Mouse (Mus musculus) heart, embryonic 11.5 days (tissue): ENCODE measurements around the gene Tmem223. TPM values are rescaled to one million over a fixed set of nuclear protein-coding genes. Genes with fewer than 3 reads are reported as not detected.

Experiments used
- ATAC-seq: fragments of 200-750 bp; cut with Nextera tagmentation; replicated peaks from 2 replicates; pipeline ENCODE4 v1.8.0; 2017; ENCODE audit warnings: moderate library complexity; ENCODE audit not compliant: insufficient number of reproducible peaks, low FRiP score, low TSS enrichment
- H3K27ac ChIP-seq: fragments of 300-500 bp; sonication (generic); 2 replicates; pipeline ENCODE4 v1.5.1; 2014; ENCODE audit warnings: mild to moderate bottlenecking, low read depth, low read length
- H3K27me3 ChIP-seq: fragments of 300-500 bp; sonication (generic); 2 replicates; pipeline ENCODE4 v1.6.1; 2014; ENCODE audit warnings: mild to moderate bottlenecking, low read length, mixed read lengths; ENCODE audit not compliant: control insufficient read depth, insufficient read depth
- H3K36me3 ChIP-seq: fragments of 300-500 bp; sonication (generic); 2 replicates; pipeline ENCODE4 v1.6.1; 2014; ENCODE audit warnings: mild to moderate bottlenecking, low read length, moderate library complexity, mixed read lengths; ENCODE audit not compliant: control insufficient read depth, insufficient read depth
- H3K4me1 ChIP-seq: fragments of 300-500 bp; sonication (generic); 2 replicates; pipeline ENCODE4 v1.6.1; 2014; ENCODE audit warnings: low read length; ENCODE audit not compliant: control insufficient read depth, insufficient read depth
- H3K4me2 ChIP-seq: fragments of 300-500 bp; sonication (generic); 2 replicates; pipeline ENCODE4 v1.6.1; 2014; ENCODE audit warnings: mild to moderate bottlenecking, moderate library complexity
- H3K4me3 ChIP-seq: fragments of 300-500 bp; sonication (generic); 2 replicates; pipeline ENCODE4 v1.5.1; 2014; ENCODE audit warnings: low read depth, low read length
- H3K9ac ChIP-seq: fragments of 300-500 bp; sonication (generic); 2 replicates; pipeline ENCODE4 v1.6.1; 2014; ENCODE audit warnings: mild to moderate bottlenecking, low read depth, low read length, moderate library complexity
- H3K9me3 ChIP-seq: fragments of 300-500 bp; sonication (generic); replicated peaks from 2 replicates; pipeline ENCODE4 v1.6.1; 2016; ENCODE audit warnings: low read length; ENCODE audit not compliant: control insufficient read depth
- WGBS: fragments of 180-500 bp; shearing (Covaris S2); extraction: QIAGEN DNeasy Blood & Tissue Kit; methylation state at CpG from one replicate; pipeline ENCODE4 v1.1.7; 2014; ENCODE audit not compliant: insufficient replicate concordance; 5-methylcytosine and 5-hydroxymethylcytosine counted together
- polyA plus RNA-seq: library from polyadenylated mRNA; unstranded; fragments of >200 nt; fragmentation: Nextera tagmentation; extraction: Ambion mirVana; gene quantifications from 2 replicates; pipeline ENCODE4 v1.2.1, GENCODE M21; 2014

Tmem223 gene
- polyA plus RNA-seq, 1 experiment from 2014 or later: 150 TPM

DNA sequence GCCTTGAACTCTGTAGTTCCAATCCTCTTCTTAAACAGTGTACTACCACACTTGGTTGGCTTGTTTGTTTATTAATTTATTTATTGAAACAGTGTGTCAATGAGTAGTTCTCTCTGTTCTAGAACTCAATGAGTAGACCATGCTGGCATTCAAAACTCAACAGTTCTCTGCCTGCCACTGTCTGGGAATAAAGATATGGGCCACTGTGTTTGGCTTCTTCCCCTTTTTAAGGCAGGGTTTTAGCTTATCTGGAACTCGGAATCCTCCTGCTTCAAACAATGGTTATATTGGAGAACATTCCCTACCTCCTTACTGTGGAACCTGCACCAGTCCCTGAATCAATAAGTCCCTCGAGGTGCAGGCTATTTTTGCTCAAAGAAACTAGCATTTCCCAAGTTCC is 11.9 kb upstream of the Tmem223 start:
- Histone ChIP-seq H3K9ac (no peak overlapping the region), H3K27me3 (no peaks in the 10 kb centered on the region), H3K4me1 (peaks cover 15% of the 10 kb centered on the region; the same call in 1 of the 2 replicates), H3K4me3 (no peak overlapping the region), H3K36me3 (peaks cover 17% of the 10 kb centered on the region), H3K9me3 (no peaks in the 10 kb centered on the region), H3K4me2 (peak overlapping the region; percentile 86; the same call in 1 of the 2 replicates), H3K27ac (no peak overlapping the region)
- ATAC-seq: no peak
- 64% methylated on average over 2 of the region's 2 CpGs for WGBS

DNA sequence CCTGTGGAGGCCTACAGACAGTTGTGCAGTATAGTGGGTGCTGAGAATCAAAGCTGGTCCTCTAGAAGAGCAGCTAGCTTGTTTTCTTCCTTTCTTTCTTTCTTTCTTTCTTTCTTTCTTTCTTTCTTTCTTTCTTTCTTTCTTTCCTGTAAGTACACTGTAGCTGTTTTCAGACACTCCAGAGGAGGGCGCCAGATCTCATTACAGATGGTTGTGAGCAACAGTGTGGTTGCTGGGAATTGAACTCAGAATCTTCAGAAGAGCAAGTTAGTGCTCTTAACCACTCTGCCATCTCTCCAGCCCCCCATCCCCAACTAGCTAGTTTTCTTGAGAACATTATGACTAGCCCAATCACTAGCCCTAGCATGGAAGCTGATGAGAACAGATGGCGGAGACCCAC is 10.0 kb upstream of the Tmem223 start:
- H3K4me2 ChIP-seq: no peak overlapping the region
- no peak overlapping the region for H3K4me3 ChIP-seq
- H3K27ac ChIP-seq: no peak overlapping the region
- no peak for ATAC-seq
- peaks cover 28% of the 10 kb centered on the region for H3K36me3 ChIP-seq
- no peaks in the 10 kb centered on the region for H3K27me3 ChIP-seq
- no peak overlapping the region for H3K9ac ChIP-seq
- peaks cover 12% of the 10 kb centered on the region; the same call in 1 of the 2 replicates for H3K4me1 ChIP-seq
- H3K9me3 ChIP-seq: no peaks in the 10 kb centered on the region
- WGBS: 87% methylated on average over 2 of the region's 2 CpGs

DNA sequence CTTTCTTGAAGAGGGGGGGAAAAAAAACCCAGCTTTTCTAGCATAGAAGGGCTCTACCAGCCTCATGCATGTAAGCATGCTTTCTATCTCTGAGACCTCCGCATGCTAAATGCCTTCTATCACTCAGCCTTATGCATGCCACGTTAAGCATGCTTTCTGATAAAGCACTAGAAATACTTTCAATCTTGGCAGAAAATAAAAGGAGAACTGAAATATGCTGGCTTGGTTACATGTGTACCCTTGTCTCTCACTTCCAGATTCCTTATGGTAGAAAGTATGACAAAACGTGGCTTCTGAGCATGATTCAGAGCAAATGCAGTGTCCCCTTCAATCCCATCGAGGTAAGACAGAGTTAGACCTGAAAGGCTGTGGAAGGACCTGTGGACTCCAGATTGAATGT is 7.5 kb upstream of the Tmem223 start:
- H3K4me1 ChIP-seq: peaks cover 5% of the 10 kb centered on the region; the same call in 1 of the 2 replicates
- H3K4me3 ChIP-seq: no peak overlapping the region
- H3K4me2 ChIP-seq: no peak overlapping the region
- H3K36me3 ChIP-seq: peaks cover 51% of the 10 kb centered on the region
- H3K9me3 ChIP-seq: no peaks in the 10 kb centered on the region
- ATAC-seq: no peak
- H3K27ac ChIP-seq: no peak overlapping the region
- H3K27me3 ChIP-seq: no peaks in the 10 kb centered on the region
- no peak overlapping the region for H3K9ac ChIP-seq
- 87% methylated on average over 4 of the region's 4 CpGs for WGBS

DNA sequence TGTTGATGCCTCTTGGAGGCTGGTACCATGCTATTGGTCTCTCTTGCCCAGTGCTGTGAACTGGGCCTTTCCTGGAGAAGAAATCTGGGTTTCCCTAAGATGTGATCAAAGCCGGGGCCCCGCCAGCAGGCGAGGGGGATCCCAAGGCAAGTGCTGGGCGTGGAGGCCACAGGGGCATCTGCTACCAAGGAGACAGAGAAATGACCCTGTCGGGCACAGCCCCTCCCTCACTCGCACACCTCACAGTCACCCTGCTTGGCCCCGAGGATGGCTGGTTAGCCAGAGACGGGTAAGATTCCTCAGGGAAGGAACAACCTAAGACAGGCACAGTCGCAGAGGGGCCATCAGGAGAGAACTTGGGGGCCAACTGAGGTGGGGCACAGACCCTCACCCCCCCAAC is 5.2 kb upstream of the Tmem223 start:
- H3K36me3 ChIP-seq: peaks cover 57% of the 10 kb centered on the region
- WGBS: 95% methylated on average over 9 of the region's 9 CpGs
- no peak overlapping the region for H3K27ac ChIP-seq
- no peaks in the 10 kb centered on the region for H3K27me3 ChIP-seq
- no peak overlapping the region for H3K4me3 ChIP-seq
- H3K9me3 ChIP-seq: no peaks in the 10 kb centered on the region
- H3K4me2 ChIP-seq: no peak overlapping the region
- no peaks in the 10 kb centered on the region; the same call in 1 of the 2 replicates for H3K4me1 ChIP-seq
- H3K9ac ChIP-seq: no peak overlapping the region
- no peak for ATAC-seq

DNA sequence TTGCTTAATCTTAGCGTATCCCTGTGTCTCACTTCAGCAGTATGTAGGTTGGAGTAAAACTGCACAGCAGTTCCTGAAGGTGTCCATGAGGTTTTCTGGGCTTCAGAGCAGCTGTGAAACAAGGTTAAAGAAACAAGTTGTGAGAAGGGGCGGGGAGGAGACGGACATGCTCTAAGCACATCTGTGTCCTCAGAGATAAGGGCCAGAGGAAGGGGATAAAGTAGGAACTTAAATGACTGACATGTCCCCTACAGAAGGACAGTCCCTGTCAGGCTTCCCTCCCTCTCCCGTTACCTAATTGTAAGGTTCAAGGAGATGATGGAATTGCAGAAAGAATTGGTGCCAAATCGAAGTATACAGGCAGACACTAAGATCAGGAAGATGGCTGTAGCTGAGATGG is 2.2 kb downstream of the Tmem223 start:
- Histone ChIP-seq H3K4me1 (peaks cover 17% of the 10 kb centered on the region), H3K4me3 (peak overlapping the region; percentile 87), H3K27me3 (no peaks in the 10 kb centered on the region), H3K36me3 (peaks cover 16% of the 10 kb centered on the region; the same call in 1 of the 2 replicates), H3K4me2 (peak overlapping the region; percentile 99), H3K9ac (peak overlapping the region; percentile 96; the same call in 1 of the 2 replicates), H3K9me3 (no peaks in the 10 kb centered on the region), H3K27ac (peak overlapping the region; percentile 99; the same call in 1 of the 2 replicates)
- WGBS: 66% methylated on average over 5 of the region's 5 CpGs
- ATAC-seq: no peak

DNA sequence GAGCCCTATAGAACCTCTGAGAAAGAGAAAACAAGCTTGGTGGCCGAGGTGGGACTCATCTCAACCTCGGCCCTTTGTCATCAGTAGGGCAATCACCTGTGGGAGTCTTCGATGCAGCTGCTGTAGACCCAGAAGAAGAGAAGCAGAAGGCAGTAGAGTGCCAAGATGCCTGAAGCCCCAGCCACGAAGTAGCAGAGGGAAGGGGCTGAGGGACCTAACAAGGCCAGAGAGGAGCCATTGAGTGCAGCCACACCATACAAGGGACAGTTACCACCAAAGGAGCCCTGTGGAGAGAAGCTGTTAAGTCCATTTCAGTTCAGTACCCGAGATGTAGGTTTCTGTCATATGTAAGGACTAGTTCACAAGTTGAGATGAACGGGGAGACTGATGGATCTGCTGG is 2.6 kb downstream of the Tmem223 start:
- ATAC-seq: no peak
- peak overlapping the region; percentile 96 for H3K9ac ChIP-seq
- peak overlapping the region; percentile 99 for H3K4me2 ChIP-seq
- peak overlapping the region; percentile 99 for H3K27ac ChIP-seq
- peak overlapping the region; percentile 87 for H3K4me3 ChIP-seq
- H3K9me3 ChIP-seq: no peaks in the 10 kb centered on the region
- peaks cover 17% of the 10 kb centered on the region for H3K4me1 ChIP-seq
- H3K27me3 ChIP-seq: no peaks in the 10 kb centered on the region
- WGBS: 53% methylated on average over 6 of the region's 6 CpGs
- H3K36me3 ChIP-seq: peaks cover 14% of the 10 kb centered on the region; the same call in 1 of the 2 replicates

DNA sequence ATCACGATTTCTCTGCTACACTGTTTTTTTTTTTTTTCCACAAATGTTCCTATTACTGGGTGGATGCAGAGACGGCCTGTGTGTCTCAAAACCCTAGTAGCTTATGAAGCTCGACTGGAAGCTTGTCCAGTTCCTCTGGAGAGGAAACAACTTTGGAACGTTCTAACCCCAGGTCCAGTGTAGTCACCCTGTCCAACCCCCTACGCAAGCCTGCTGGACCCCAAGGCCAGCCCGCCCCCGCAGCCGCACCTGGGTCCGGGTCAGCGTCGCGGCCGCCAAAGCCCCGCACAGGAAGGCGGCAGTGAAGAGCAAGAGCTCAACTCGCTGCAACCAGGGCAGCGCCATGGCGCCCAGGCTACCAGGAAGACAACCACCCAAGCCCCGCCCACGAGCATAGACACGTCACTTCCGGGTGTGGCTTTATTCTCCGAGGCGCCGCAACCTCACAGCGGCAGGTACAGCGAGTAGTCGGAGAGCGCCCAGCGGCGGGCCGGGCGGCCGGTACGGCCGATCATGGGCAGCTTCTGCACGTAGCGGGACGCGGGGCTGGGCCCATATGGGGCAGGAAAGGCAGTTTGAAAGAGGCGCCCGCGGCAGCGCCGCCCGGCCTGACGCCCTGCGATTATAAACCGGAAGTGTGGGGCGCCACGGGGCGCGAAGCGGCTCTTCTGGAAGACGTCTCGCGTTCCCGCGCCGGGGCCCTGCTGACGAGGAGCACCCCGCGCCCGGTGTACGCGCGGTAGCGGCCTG is 3.5 kb downstream of the Tmem223 start, which contains the start of gene Tmem179b:
TSS of gene Tmem179b (minus strand) at position 382 of the 750 bp plus-strand sequence.
- Histone ChIP-seq H3K27ac (peak within 1 kb of the TSS; percentile 99), H3K4me2 (peak within 1 kb of the TSS; percentile 99), H3K4me1 (peaks cover 17% of the 10 kb centered on the region), H3K27me3 (no peaks in the 10 kb centered on the region), H3K4me3 (peak within 1 kb of the TSS; percentile 87), H3K9me3 (no peaks in the 10 kb centered on the region), H3K9ac (peak within 1 kb of the TSS; percentile 96), H3K36me3 (peaks cover 10% of the 10 kb centered on the region; the same call in 1 of the 2 replicates)
- WGBS: under 1% methylated on average over 65 of the region's 68 CpGs
- peak; percentile 85 for ATAC-seq

DNA sequence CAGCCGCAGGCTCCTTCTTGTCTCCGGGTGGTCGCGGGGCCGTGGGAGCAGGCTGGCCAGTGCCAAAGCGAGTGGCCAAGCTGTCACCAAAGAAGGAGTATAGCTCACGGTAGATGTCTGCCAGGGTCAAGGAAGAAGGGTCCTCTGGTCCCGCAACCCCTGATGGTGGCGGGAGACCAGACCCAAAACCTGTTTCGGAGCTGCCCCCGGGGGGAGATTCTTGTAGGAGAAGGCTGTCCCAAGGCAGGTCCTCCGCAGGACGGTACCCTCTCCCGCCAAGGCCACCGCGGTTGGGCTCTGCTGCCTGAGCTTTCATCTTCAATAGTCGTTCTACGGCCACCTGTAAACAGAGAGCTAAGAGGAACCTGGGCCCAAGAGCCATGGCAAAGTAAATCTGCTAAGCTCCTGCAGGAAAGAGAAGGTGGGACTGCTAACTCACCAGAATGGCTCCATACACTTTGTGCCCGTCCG is 4.2 kb downstream of the Tmem223 start:
- H3K4me2 ChIP-seq: peak overlapping the region; percentile 99
- peak overlapping the region; percentile 96 for H3K9ac ChIP-seq
- H3K4me3 ChIP-seq: peak overlapping the region; percentile 87
- no peaks in the 10 kb centered on the region for H3K27me3 ChIP-seq
- H3K4me1 ChIP-seq: peaks cover 17% of the 10 kb centered on the region
- peaks cover 10% of the 10 kb centered on the region; the same call in 1 of the 2 replicates for H3K36me3 ChIP-seq
- 6% methylated on average over 20 of the region's 20 CpGs for WGBS
- no peaks in the 10 kb centered on the region for H3K9me3 ChIP-seq
- ATAC-seq: peak; percentile 4; the same call in 1 of the 2 replicates
- peak overlapping the region; percentile 99 for H3K27ac ChIP-seq
